Mouse (Mus musculus) midbrain, embryonic 12.5 days (tissue): ENCODE data around the gene Hip1r. TPM values are rescaled to one million over a fixed set of nuclear protein-coding genes. Genes with fewer than 3 reads are reported as not detected.
A peak's percentile ranks its signal among the peaks of the same experiment; 100 is the strongest.

Experiments
- ATAC-seq: fragments of 200-750 bp; cut with Nextera tagmentation; 2 replicates; pipeline ENCODE4 v1.8.0; 2017; ENCODE audit warnings: low read depth, moderate TSS enrichment, moderate library complexity; ENCODE audit not compliant: low FRiP score
- H3K27ac ChIP-seq: fragments of 300-500 bp; sonication (generic); replicated peaks from 2 replicates; pipeline ENCODE4 v1.5.1; 2016; ENCODE audit warnings: mild to moderate bottlenecking
- H3K27me3 ChIP-seq: fragments of 300-500 bp; sonication (generic); 2 replicates; pipeline ENCODE4 v1.6.1; 2016; ENCODE audit warnings: mild to moderate bottlenecking
- H3K36me3 ChIP-seq: fragments of 300-500 bp; sonication (generic); 2 replicates; pipeline ENCODE4 v1.6.1; 2016
- H3K4me1 ChIP-seq: fragments of 300-500 bp; sonication (generic); 2 replicates; pipeline ENCODE4 v1.6.1; 2016
- H3K4me2 ChIP-seq: fragments of 300-500 bp; sonication (generic); replicated peaks from 2 replicates; pipeline ENCODE4 v1.6.1; 2016; ENCODE audit warnings: mild to moderate bottlenecking, moderate library complexity
- H3K4me3 ChIP-seq: fragments of 300-500 bp; sonication (generic); 2 replicates; pipeline ENCODE4 v1.5.1; 2016; ENCODE audit warnings: mild to moderate bottlenecking
- H3K9ac ChIP-seq: fragments of 300-500 bp; sonication (generic); replicated peaks from 2 replicates; pipeline ENCODE4 v1.6.1; 2016; ENCODE audit warnings: mild to moderate bottlenecking, moderate library complexity
- H3K9me3 ChIP-seq: fragments of 300-500 bp; sonication (generic); 2 replicates; pipeline ENCODE4 v1.6.1; 2016; ENCODE audit warnings: mild to moderate bottlenecking
- WGBS: fragments of 180-500 bp; shearing (Covaris S2); methylation state at CpG from one replicate; pipeline ENCODE4 v1.1.7; 2016; 5-methylcytosine and 5-hydroxymethylcytosine counted together
- polyA plus RNA-seq: library from polyadenylated mRNA; unstranded; fragments of >200 nt; fragmentation: Nextera tagmentation; extraction: Ambion mirVana; gene quantifications from 2 replicates; pipeline ENCODE4 v1.2.1, GENCODE M21; 2016

The Hip1r gene
- polyA plus RNA-seq, 1 experiment from 2014 or later = 13.9 TPM

GRCm38 (mm10) chr5:123952365-123953045 is 20.9 kb upstream of the Hip1r start:
- Histone ChIP-seq H3K4me1 (no peaks in the 10 kb centered on the region), H3K9ac (no peak overlapping the region), H3K4me2 (no peak overlapping the region), H3K9me3 (no peaks in the 10 kb centered on the region), H3K27ac (no peak overlapping the region), H3K36me3 (no peaks in the 10 kb centered on the region), H3K4me3 (no peak overlapping the region), H3K27me3 (no peaks in the 10 kb centered on the region)
- 71% methylated on average over 5 of the region's 5 CpGs for WGBS
- ATAC-seq = no peak

- H3K27me3 ChIP-seq = no peaks in the 10 kb centered on the region
- no peak overlapping the region for H3K27ac ChIP-seq
- ATAC-seq = no peak
Measured at GRCm38 (mm10) chr5:123957213-123957612, 16.2 kb upstream of the Hip1r start.

GRCm38 (mm10) chr5:123959018-123959417 is 14.4 kb upstream of the Hip1r start:
- ATAC-seq = no peak
- H3K9me3 ChIP-seq = no peaks in the 10 kb centered on the region
- no peak overlapping the region for H3K4me3 ChIP-seq
- H3K4me2 ChIP-seq = no peak overlapping the region
- no peak overlapping the region for H3K9ac ChIP-seq
- 77% methylated on average over 3 of the region's 3 CpGs for WGBS
- H3K36me3 ChIP-seq = no peaks in the 10 kb centered on the region
- no peaks in the 10 kb centered on the region for H3K4me1 ChIP-seq
- no peak overlapping the region for H3K27ac ChIP-seq
- H3K27me3 ChIP-seq = no peaks in the 10 kb centered on the region

More at GRCm38 (mm10) chr5:123957213-123957612, 16.2 kb upstream of the Hip1r start:
- Histone ChIP-seq H3K36me3 (no peaks in the 10 kb centered on the region), H3K4me3 (no peak overlapping the region), H3K9ac (no peak overlapping the region), H3K9me3 (no peaks in the 10 kb centered on the region), H3K4me2 (no peak overlapping the region), H3K4me1 (no peaks in the 10 kb centered on the region)
- WGBS = 79% methylated on average over 8 of the region's 8 CpGs

GRCm38 (mm10) chr5:123960129-123960528 is 13.3 kb upstream of the Hip1r start:
- ATAC-seq = no peak

GRCm38 (mm10) chr5:123961046-123961445 is 12.4 kb upstream of the Hip1r start:
- H3K36me3 ChIP-seq = no peaks in the 10 kb centered on the region
- H3K27me3 ChIP-seq = no peaks in the 10 kb centered on the region
- no peak overlapping the region for H3K4me3 ChIP-seq
- H3K9me3 ChIP-seq = no peaks in the 10 kb centered on the region
- ATAC-seq = no peak
- no peak overlapping the region for H3K4me2 ChIP-seq
- no peak overlapping the region for H3K9ac ChIP-seq
- WGBS = 92% methylated on average over 12 of the region's 12 CpGs
- H3K4me1 ChIP-seq = no peaks in the 10 kb centered on the region
- H3K27ac ChIP-seq = no peak overlapping the region

More at GRCm38 (mm10) chr5:123960129-123960528, 13.3 kb upstream of the Hip1r start:
- Histone ChIP-seq H3K4me3 (no peak overlapping the region), H3K4me2 (no peak overlapping the region), H3K27me3 (no peaks in the 10 kb centered on the region), H3K9me3 (no peaks in the 10 kb centered on the region), H3K4me1 (no peaks in the 10 kb centered on the region), H3K36me3 (no peaks in the 10 kb centered on the region), H3K9ac (no peak overlapping the region), H3K27ac (no peak overlapping the region)
- WGBS = 83% methylated on average over 8 of the region's 8 CpGs

GRCm38 (mm10) chr5:123964208-123964607 is 9.2 kb upstream of the Hip1r start:
- Histone ChIP-seq H3K4me3 (no peak overlapping the region), H3K4me2 (no peak overlapping the region), H3K27me3 (no peaks in the 10 kb centered on the region), H3K9ac (no peak overlapping the region), H3K4me1 (no peaks in the 10 kb centered on the region), H3K9me3 (no peaks in the 10 kb centered on the region), H3K27ac (no peak overlapping the region), H3K36me3 (no peaks in the 10 kb centered on the region)
- no peak for ATAC-seq
- WGBS = 98% methylated on average over 4 of the region's 4 CpGs

- H3K27me3 ChIP-seq = peaks cover 12% of the 10 kb centered on the region
- H3K9ac ChIP-seq = no peak overlapping the region
- no peaks in the 10 kb centered on the region for H3K4me1 ChIP-seq
- H3K4me3 ChIP-seq = no peak overlapping the region
- 97% methylated on average over 2 of the region's 2 CpGs for WGBS
- ATAC-seq = no peak
- no peaks in the 10 kb centered on the region for H3K36me3 ChIP-seq
- H3K9me3 ChIP-seq = no peaks in the 10 kb centered on the region
- H3K27ac ChIP-seq = no peak overlapping the region
- H3K4me2 ChIP-seq = no peak overlapping the region
Measured at GRCm38 (mm10) chr5:123966759-123967158, 6.7 kb upstream of the Hip1r start.

GRCm38 (mm10) chr5:123968468-123968867 is 5.0 kb upstream of the Hip1r start:
- Histone ChIP-seq H3K27ac (no peak overlapping the region), H3K36me3 (no peaks in the 10 kb centered on the region), H3K27me3 (peaks cover 25% of the 10 kb centered on the region), H3K4me3 (no peak overlapping the region), H3K9me3 (no peaks in the 10 kb centered on the region), H3K4me1 (peaks cover 3% of the 10 kb centered on the region; the same call in 1 of the 2 replicates), H3K4me2 (no peak overlapping the region), H3K9ac (no peak overlapping the region)
- 90% methylated on average over 5 of the region's 5 CpGs for WGBS
- no peak for ATAC-seq

- ATAC-seq = no peak
- Histone ChIP-seq H3K4me1 (peaks cover 4% of the 10 kb centered on the region; the same call in 1 of the 2 replicates), H3K4me3 (no peak overlapping the region), H3K36me3 (no peaks in the 10 kb centered on the region), H3K9ac (no peak overlapping the region), H3K27me3 (peaks cover 25% of the 10 kb centered on the region), H3K9me3 (no peaks in the 10 kb centered on the region), H3K4me2 (no peak overlapping the region), H3K27ac (no peak overlapping the region)
- 73% methylated on average over 8 of the region's 8 CpGs for WGBS
Measured at GRCm38 (mm10) chr5:123969216-123969615, 4.2 kb upstream of the Hip1r start.

GRCm38 (mm10) chr5:123970576-123970975 is 2.9 kb upstream of the Hip1r start:
- Histone ChIP-seq H3K27ac (no peak overlapping the region), H3K27me3 (peaks cover 38% of the 10 kb centered on the region), H3K9me3 (no peaks in the 10 kb centered on the region), H3K36me3 (no peaks in the 10 kb centered on the region), H3K4me3 (no peak overlapping the region), H3K4me2 (no peak overlapping the region), H3K9ac (no peak overlapping the region), H3K4me1 (peaks cover 9% of the 10 kb centered on the region)
- 89% methylated on average over 4 of the region's 4 CpGs for WGBS
- ATAC-seq = no peak

GRCm38 (mm10) chr5:123972453-123972852 is 975 bp upstream of the Hip1r start:
- H3K9me3 ChIP-seq = no peaks in the 10 kb centered on the region
- no peak overlapping the region for H3K4me3 ChIP-seq
- no peak overlapping the region for H3K27ac ChIP-seq
- 67% methylated on average over 6 of the region's 6 CpGs for WGBS
- H3K27me3 ChIP-seq = peaks cover 48% of the 10 kb centered on the region
- ATAC-seq = no peak
- H3K4me1 ChIP-seq = peaks cover 9% of the 10 kb centered on the region
- H3K4me2 ChIP-seq = no peak overlapping the region
- H3K9ac ChIP-seq = no peak overlapping the region
- no peaks in the 10 kb centered on the region for H3K36me3 ChIP-seq

GRCm38 (mm10) chr5:123974179-123974485 is 704 bp downstream of the Hip1r start:
- H3K9ac ChIP-seq = peak overlapping the region; percentile 75
- no peak overlapping the region for H3K27ac ChIP-seq
- peak overlapping the region; percentile 82 for H3K4me3 ChIP-seq
- WGBS = under 1% methylated on average over 14 of the region's 14 CpGs
- no peaks in the 10 kb centered on the region for H3K36me3 ChIP-seq
- H3K27me3 ChIP-seq = peaks cover 48% of the 10 kb centered on the region
- no peak for ATAC-seq
- H3K9me3 ChIP-seq = no peaks in the 10 kb centered on the region
- peak overlapping the region; percentile 92 for H3K4me2 ChIP-seq
- H3K4me1 ChIP-seq = peaks cover 9% of the 10 kb centered on the region

- Histone ChIP-seq H3K9me3 (no peaks in the 10 kb centered on the region), H3K9ac (no peak overlapping the region), H3K4me3 (peak overlapping the region; percentile 82), H3K36me3 (no peaks in the 10 kb centered on the region), H3K4me2 (peak overlapping the region; percentile 92), H3K27ac (no peak overlapping the region), H3K4me1 (peaks cover 9% of the 10 kb centered on the region), H3K27me3 (peaks cover 48% of the 10 kb centered on the region)
- WGBS = 39% methylated on average over 11 of the region's 11 CpGs
- ATAC-seq = no peak
Measured at GRCm38 (mm10) chr5:123974616-123975111, 1.2 kb downstream of the Hip1r start.
